Mouse (Mus musculus): ENCODE data around the gene Tmod3.

- TF ChIP-seq CTCF (IDR thresholded peaks at IDR 0.05; ENCODE audit: low read depth) (no peak), EP300 (optimal IDR thresholded peaks at IDR 0.05) (no peak)
These were observed 60.9 kb downstream of the Tmod3 start for GRCm38 (mm10) chr9:75498571-75498970.

Data from stomach, postnatal 0 days (tissue).